Mouse (Mus musculus): ENCODE data around the gene Ifna4.

GRCm38 (mm10) chr4:88867926-88868911 is 26.6 kb downstream of the Ifna4 start:
- no peak for TF ChIP-seq POLR2A (IDR thresholded peaks at IDR 0.05; ENCODE audit: low read depth, low read length)
- TF ChIP-seq CTCF (conservative IDR thresholded peaks at IDR 0.05; ENCODE audit: insufficient read depth, insufficient read length, low read depth, low read length): no peak

Measured in kidney, adult 2 months (tissue).